Mouse (Mus musculus): ENCODE measurements around the gene Ifit1bl1. TPM values are rescaled to one million over a fixed set of nuclear protein-coding genes. Genes with fewer than 3 reads are reported as not detected.

Ifit1bl1 gene
- polyA plus RNA-seq, 1 experiment from 2014 or later = 0.98 TPM

- Histone ChIP-seq H3K27me3 (replicated peaks; ENCODE audit: control insufficient read depth, insufficient read depth, low read length) (no peaks in the 10 kb centered on the region), H3K4me2 (ENCODE audit: low read length) (no peak overlapping the region), H3K4me1 (replicated peaks; ENCODE audit: control insufficient read depth, insufficient read depth, low read length) (peaks cover 8% of the 10 kb centered on the region; the same call in 1 of the 2 replicates), H3K27ac (ENCODE audit: low read length) (no peak overlapping the region), H3K4me3 (replicated peaks; ENCODE audit: low read length) (no peak overlapping the region), H3K9ac (replicated peaks; ENCODE audit: low read depth, low read length) (no peak overlapping the region), H3K9me3 (ENCODE audit: control insufficient read depth, low read length) (no peaks in the 10 kb centered on the region), H3K36me3 (ENCODE audit: control insufficient read depth, insufficient read depth) (no peaks in the 10 kb centered on the region)
- WGBS = 57% methylated on average over 6 of the region's 6 CpGs
- ATAC-seq = no peak
Observed at GRCm38 (mm10) chr19:34553021-34553420, 48.7 kb downstream of the Ifit1bl1 start.

GRCm38 (mm10) chr19:34551981-34552380 lies 49.8 kb downstream of the Ifit1bl1 start:
- Histone ChIP-seq H3K27me3 (replicated peaks; ENCODE audit: control insufficient read depth, insufficient read depth, low read length) (no peaks in the 10 kb centered on the region), H3K27ac (ENCODE audit: low read length) (no peak overlapping the region), H3K4me1 (replicated peaks; ENCODE audit: control insufficient read depth, insufficient read depth, low read length) (peaks cover 8% of the 10 kb centered on the region; the same call in 1 of the 2 replicates), H3K4me3 (replicated peaks; ENCODE audit: low read length) (0 out of 2 replicates have a peak overlapping the region, but pooled peaks have one; percentile 0), H3K4me2 (ENCODE audit: low read length) (peak overlapping the region; percentile 3; the same call in 1 of the 2 replicates), H3K9ac (replicated peaks; ENCODE audit: low read depth, low read length) (no peak overlapping the region), H3K9me3 (ENCODE audit: control insufficient read depth, low read length) (no peaks in the 10 kb centered on the region), H3K36me3 (ENCODE audit: control insufficient read depth, insufficient read depth) (no peaks in the 10 kb centered on the region)
- ATAC-seq = no peak
- WGBS = 61% methylated on average over 5 of the region's 5 CpGs

- H3K9me3 ChIP-seq (ENCODE audit: control insufficient read depth, low read length) = no peaks in the 10 kb centered on the region
- H3K27me3 ChIP-seq (replicated peaks; ENCODE audit: control insufficient read depth, insufficient read depth, low read length) = no peaks in the 10 kb centered on the region
- H3K27ac ChIP-seq (ENCODE audit: low read length) = peak within 1 kb of the TSS; percentile 74
- peak within 1 kb of the TSS; percentile 65 for H3K4me3 ChIP-seq (replicated peaks; ENCODE audit: low read length)
- peaks cover 8% of the 10 kb centered on the region; the same call in 1 of the 2 replicates for H3K4me1 ChIP-seq (replicated peaks; ENCODE audit: control insufficient read depth, insufficient read depth, low read length)
- peak within 1 kb of the TSS; percentile 55 for H3K9ac ChIP-seq (replicated peaks; ENCODE audit: low read depth, low read length)
- under 1% methylated on average over 22 of the region's 22 CpGs for WGBS
- H3K36me3 ChIP-seq (ENCODE audit: control insufficient read depth, insufficient read depth) = no peaks in the 10 kb centered on the region
- peak within 1 kb of the TSS; percentile 77 for H3K4me2 ChIP-seq (ENCODE audit: low read length)
- ATAC-seq = peak; percentile 99
Observed at GRCm38 (mm10) chr19:34550534-34551223, 51.1 kb downstream of the Ifit1bl1 start, which contains the start of gene Ifit2. Gene Ifit2, plus strand, starts transcription at chr19:34550694.

GRCm38 (mm10) chr19:34550205-34550533 lies 51.6 kb downstream of the Ifit1bl1 start:
- peak overlapping the region; percentile 65 for H3K4me3 ChIP-seq (replicated peaks; ENCODE audit: low read length)
- H3K4me2 ChIP-seq (ENCODE audit: low read length) = peak overlapping the region; percentile 77
- peak overlapping the region; percentile 55 for H3K9ac ChIP-seq (replicated peaks; ENCODE audit: low read depth, low read length)
- peaks cover 8% of the 10 kb centered on the region; the same call in 1 of the 2 replicates for H3K4me1 ChIP-seq (replicated peaks; ENCODE audit: control insufficient read depth, insufficient read depth, low read length)
- H3K27me3 ChIP-seq (replicated peaks; ENCODE audit: control insufficient read depth, insufficient read depth, low read length) = no peaks in the 10 kb centered on the region
- ATAC-seq = no peak
- no peaks in the 10 kb centered on the region for H3K36me3 ChIP-seq (ENCODE audit: control insufficient read depth, insufficient read depth)
- peak overlapping the region; percentile 74 for H3K27ac ChIP-seq (ENCODE audit: low read length)
- no peaks in the 10 kb centered on the region for H3K9me3 ChIP-seq (ENCODE audit: control insufficient read depth, low read length)
- WGBS = 34% methylated on average over 4 of the region's 4 CpGs

- WGBS = 28% methylated on average over 7 of the region's 7 CpGs
- no peaks in the 10 kb centered on the region for H3K36me3 ChIP-seq (ENCODE audit: control insufficient read depth, insufficient read depth)
- ATAC-seq = no peak
Observed at GRCm38 (mm10) chr19:34547976-34548375, 53.8 kb downstream of the Ifit1bl1 start.

GRCm38 (mm10) chr19:34546211-34546610 lies 55.5 kb downstream of the Ifit1bl1 start:
- Histone ChIP-seq H3K4me1 (replicated peaks; ENCODE audit: control insufficient read depth, insufficient read depth, low read length) (0 out of 2 replicates have a peak, but pooled peaks cover 2% of the 10 kb centered on the region), H3K36me3 (ENCODE audit: control insufficient read depth, insufficient read depth) (no peaks in the 10 kb centered on the region)
- 93% methylated on average over 4 of the region's 4 CpGs for WGBS

More at GRCm38 (mm10) chr19:34547976-34548375, 53.8 kb downstream of the Ifit1bl1 start:
- no peak overlapping the region for H3K9ac ChIP-seq (replicated peaks; ENCODE audit: low read depth, low read length)
- H3K4me2 ChIP-seq (ENCODE audit: low read length) = no peak overlapping the region
- no peaks in the 10 kb centered on the region for H3K9me3 ChIP-seq (ENCODE audit: control insufficient read depth, low read length)
- peaks cover 8% of the 10 kb centered on the region; the same call in 1 of the 2 replicates for H3K4me1 ChIP-seq (replicated peaks; ENCODE audit: control insufficient read depth, insufficient read depth, low read length)
- H3K27me3 ChIP-seq (replicated peaks; ENCODE audit: control insufficient read depth, insufficient read depth, low read length) = no peaks in the 10 kb centered on the region
- H3K27ac ChIP-seq (ENCODE audit: low read length) = no peak overlapping the region
- no peak overlapping the region for H3K4me3 ChIP-seq (replicated peaks; ENCODE audit: low read length)

More at GRCm38 (mm10) chr19:34546211-34546610, 55.5 kb downstream of the Ifit1bl1 start:
- H3K4me3 ChIP-seq (replicated peaks; ENCODE audit: low read length) = no peak overlapping the region
- H3K27me3 ChIP-seq (replicated peaks; ENCODE audit: control insufficient read depth, insufficient read depth, low read length) = no peaks in the 10 kb centered on the region
- no peak overlapping the region for H3K9ac ChIP-seq (replicated peaks; ENCODE audit: low read depth, low read length)
- H3K27ac ChIP-seq (ENCODE audit: low read length) = no peak overlapping the region
- ATAC-seq = no peak
- H3K9me3 ChIP-seq (ENCODE audit: control insufficient read depth, low read length) = no peaks in the 10 kb centered on the region
- H3K4me2 ChIP-seq (ENCODE audit: low read length) = no peak overlapping the region

Other genes with a start within 250 kb of the Ifit1bl1 start
- 0.39 and 0.58 TPM in 2 replicates for gene Ch25h, start 126.8 kb downstream of the Ifit1bl1 start, polyA plus RNA-seq (2015; fragmentation: Nextera tagmentation; extraction: Ambion mirVana)
- 14.2 and 16.0 TPM in 2 replicates for gene Lipa, start 74.5 kb downstream of the Ifit1bl1 start, polyA plus RNA-seq (2015; fragmentation: Nextera tagmentation; extraction: Ambion mirVana)
- gene Ifit2, start 51.3 kb downstream of the Ifit1bl1 start, polyA plus RNA-seq (2015; fragmentation: Nextera tagmentation; extraction: Ambion mirVana) = 9.0 and 10.5 TPM in 2 replicates
- 1.3 TPM in 2 replicates for gene Ifit3, start 18.4 kb downstream of the Ifit1bl1 start, polyA plus RNA-seq (2015; fragmentation: Nextera tagmentation; extraction: Ambion mirVana)
- 0.30 TPM in 1 of 2 replicates, not detected in the other for gene Ifit3b, start 6.0 kb upstream of the Ifit1bl1 start, polyA plus RNA-seq (2015; fragmentation: Nextera tagmentation; extraction: Ambion mirVana)
- gene Ifit1bl2, start 38.8 kb upstream of the Ifit1bl1 start, polyA plus RNA-seq (2015; fragmentation: Nextera tagmentation; extraction: Ambion mirVana) = 0.19 and 0.22 TPM in 2 replicates
- gene Ifit1, start 38.9 kb upstream of the Ifit1bl1 start, polyA plus RNA-seq (2015; fragmentation: Nextera tagmentation; extraction: Ambion mirVana) = 0.15 and 0.18 TPM in 2 replicates
- 2.8 and 3.9 TPM in 2 replicates for gene Slc16a12, start 145.3 kb upstream of the Ifit1bl1 start, polyA plus RNA-seq (2015; fragmentation: Nextera tagmentation; extraction: Ambion mirVana)